Mouse (Mus musculus) mesoderm, embryonic 11.5 days (tissue): ENCODE measurements around the gene Atp13a1.

ENCODE experiments used
- DNase-seq: peaks from one replicate; pipeline ENCODE4 v3.0.0-alpha.2; 2012; ENCODE audit warnings: low read depth, low spot score

The Atp13a1 gene

GRCm38 (mm10) chr8:69799946-69800345 lies 9.0 kb downstream of the Atp13a1 start:
- DNase-seq, result no peak

- DNase-seq, result no peak
Observed at GRCm38 (mm10) chr8:69801796-69802195, 10.8 kb downstream of the Atp13a1 start.

- DNase-seq, result no peak
Observed at GRCm38 (mm10) chr8:69802216-69802615, 11.3 kb downstream of the Atp13a1 start.

- no peak for DNase-seq
Observed at GRCm38 (mm10) chr8:69803366-69803765, 12.4 kb downstream of the Atp13a1 start.

GRCm38 (mm10) chr8:69804537-69804936 lies 13.6 kb downstream of the Atp13a1 start:
- DNase-seq, result no peak

- no peak for DNase-seq
Observed at GRCm38 (mm10) chr8:69805086-69805485, 14.1 kb downstream of the Atp13a1 start.

GRCm38 (mm10) chr8:69805491-69805890 lies 14.5 kb downstream of the Atp13a1 start:
- no peak for DNase-seq

GRCm38 (mm10) chr8:69807236-69807635 lies 16.3 kb downstream of the Atp13a1 start:
- DNase-seq, result no peak

GRCm38 (mm10) chr8:69808094-69808863 lies 17.3 kb downstream of the Atp13a1 start, which contains the start of gene Gmip:
TSS of gene Gmip (plus strand) at chr8:69808679.
- peak; percentile 71 for DNase-seq

GRCm38 (mm10) chr8:69808864-69809403 lies 18.0 kb downstream of the Atp13a1 start:
- peak; percentile 41 for DNase-seq

- DNase-seq, result no peak
Observed at GRCm38 (mm10) chr8:69809820-69810219, 18.9 kb downstream of the Atp13a1 start.

- DNase-seq, result no peak
Observed at GRCm38 (mm10) chr8:69814881-69815280, 23.9 kb downstream of the Atp13a1 start.

GRCm38 (mm10) chr8:69815396-69815795 lies 24.4 kb downstream of the Atp13a1 start:
- no peak for DNase-seq

GRCm38 (mm10) chr8:69820466-69820865 lies 29.5 kb downstream of the Atp13a1 start:
- DNase-seq, result no peak

- DNase-seq, result peak; percentile 68
Observed at GRCm38 (mm10) chr8:69821971-69822385, 31.0 kb downstream of the Atp13a1 start.

- peak; percentile 76 for DNase-seq
Observed at GRCm38 (mm10) chr8:69822386-69823191, 31.6 kb downstream of the Atp13a1 start, which contains the start of gene Lpar2. TSS of gene Lpar2 (plus strand) at chr8:69822429.

GRCm38 (mm10) chr8:69826371-69826770 lies 35.4 kb downstream of the Atp13a1 start:
- DNase-seq, result no peak

GRCm38 (mm10) chr8:69832298-69832853 lies 41.4 kb downstream of the Atp13a1 start, which contains the start of gene Pbx4:
TSS of gene Pbx4 (plus strand) at chr8:69832491.
- DNase-seq, result peak; percentile 99

GRCm38 (mm10) chr8:69837057-69837682 lies 46.2 kb downstream of the Atp13a1 start:
- DNase-seq, result no peak

- no peak for DNase-seq
Observed at GRCm38 (mm10) chr8:69847167-69848065, 56.5 kb downstream of the Atp13a1 start.
